Mouse (Mus musculus): ENCODE measurements at regions not wholly inside any gene's neighbourhood (a gene's known extent, or its start where the extent isn't known, plus 50 kb on each side); places are given as distances from the start of the nearest gene placed in this dataset.

DNA sequence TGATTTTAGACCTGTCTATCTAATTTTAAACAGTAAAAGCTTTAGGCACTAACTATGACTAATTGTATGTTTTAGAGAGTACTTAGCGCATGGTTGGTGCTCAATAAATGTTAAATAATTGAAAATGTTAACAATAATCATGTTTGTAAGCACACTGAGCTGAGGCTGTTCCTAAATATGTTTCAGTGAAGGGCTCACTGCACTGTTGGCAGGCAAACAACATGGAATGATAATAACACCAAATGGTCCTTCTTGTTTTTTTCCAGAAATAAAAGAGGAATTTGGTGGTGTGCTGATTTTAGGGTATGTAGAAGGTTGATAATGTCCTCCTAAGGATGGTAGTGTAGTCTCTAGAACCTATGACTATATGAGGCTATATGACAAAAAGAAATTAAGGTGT, 72.0 kb upstream of the Gm10260 start:
- Histone ChIP-seq H3K4me3 (ENCODE audit: insufficient read depth, poor library complexity, severe bottlenecking) (no peak overlapping the region), H3K36me3 (ENCODE audit: control insufficient read depth, insufficient read depth) (no peaks in the 10 kb centered on the region), H3K79me3 (ENCODE audit: low read depth) (no peaks in the 10 kb centered on the region), H3K79me2 (ENCODE audit: control insufficient read depth, insufficient read depth) (no peaks in the 10 kb centered on the region), H3K27me3 (ENCODE audit: control insufficient read depth, insufficient read depth, insufficient read length) (no peaks in the 10 kb centered on the region), H3ac (ENCODE audit: control insufficient read depth, insufficient read length, low read depth) (no peak overlapping the region)
- TF ChIP-seq CTCF (IDR thresholded peaks at IDR 0.05; ENCODE audit: control insufficient read depth, insufficient read depth, insufficient read length) (no peak), MYOD1 (IDR thresholded peaks at IDR 0.05; ENCODE audit: control insufficient read depth, insufficient read length, low read depth) (no peak), USF1 (IDR thresholded peaks at IDR 0.05; ENCODE audit: low read depth) (no peak)

DNA sequence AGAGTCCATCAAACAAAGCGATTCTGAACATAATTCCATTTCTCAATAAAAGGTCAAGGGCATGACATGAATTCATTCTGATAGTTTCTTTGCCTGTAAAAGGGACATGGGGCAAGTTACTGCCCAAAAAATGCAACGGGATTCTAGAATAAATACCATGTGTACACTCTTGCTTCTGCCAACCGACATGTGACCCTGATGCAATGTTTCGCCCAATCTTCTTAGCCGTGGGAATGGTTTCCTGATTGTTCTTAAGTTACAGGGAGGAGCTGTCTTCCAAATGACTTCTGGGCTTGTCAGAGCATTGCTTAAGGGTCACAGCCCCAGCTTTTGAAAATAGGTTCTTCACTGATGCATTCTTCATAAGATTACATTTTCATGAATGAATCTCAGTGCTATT, 71.4 kb upstream of the Gm10260 start:
- Histone ChIP-seq H3K79me3 (ENCODE audit: low read depth) (no peaks in the 10 kb centered on the region), H3K79me2 (ENCODE audit: control insufficient read depth, insufficient read depth) (no peaks in the 10 kb centered on the region), H3K36me3 (ENCODE audit: control insufficient read depth, insufficient read depth) (no peaks in the 10 kb centered on the region), H3K4me3 (ENCODE audit: insufficient read depth, poor library complexity, severe bottlenecking) (no peak overlapping the region), H3ac (ENCODE audit: control insufficient read depth, insufficient read length, low read depth) (no peak overlapping the region), H3K27me3 (ENCODE audit: control insufficient read depth, insufficient read depth, insufficient read length) (no peaks in the 10 kb centered on the region)
- peak; percentile 69 for TF ChIP-seq USF1 (IDR thresholded peaks at IDR 0.05; ENCODE audit: low read depth)
- TF ChIP-seq FOSL1 (IDR thresholded peaks at IDR 0.05; ENCODE audit: insufficient read depth, low read length, poor library complexity, severe bottlenecking) = no peak

GRCm38 (mm10) chr13:97829558-97829957, 69.1 kb upstream of the Gm10260 start:
- Histone ChIP-seq H3K27me3 (ENCODE audit: control insufficient read depth, insufficient read depth, insufficient read length) (no peaks in the 10 kb centered on the region), H3K4me3 (ENCODE audit: insufficient read depth, poor library complexity, severe bottlenecking) (no peak overlapping the region), H3K36me3 (ENCODE audit: control insufficient read depth, insufficient read depth) (no peaks in the 10 kb centered on the region), H3K79me2 (ENCODE audit: control insufficient read depth, insufficient read depth) (no peaks in the 10 kb centered on the region), H3K79me3 (ENCODE audit: low read depth) (no peaks in the 10 kb centered on the region), H3ac (ENCODE audit: control insufficient read depth, insufficient read length, low read depth) (no peak overlapping the region)
- TF ChIP-seq MYOG (IDR thresholded peaks at IDR 0.05; ENCODE audit: control insufficient read depth, extremely low read depth, insufficient read length) = no peak
- TF ChIP-seq CTCF (IDR thresholded peaks at IDR 0.05; ENCODE audit: control insufficient read depth, insufficient read depth, insufficient read length) = no peak
- no peak for TF ChIP-seq MAX (IDR thresholded peaks at IDR 0.05)
- no peak for TF ChIP-seq MYOD1 (IDR thresholded peaks at IDR 0.05; ENCODE audit: control insufficient read depth, insufficient read length, low read depth)
- no peak for TF ChIP-seq CEBPB (IDR thresholded peaks at IDR 0.05; ENCODE audit: low read depth)
- TF ChIP-seq FOSL1 (IDR thresholded peaks at IDR 0.05; ENCODE audit: insufficient read depth, low read length, poor library complexity, severe bottlenecking) = no peak
- TF ChIP-seq USF1 (IDR thresholded peaks at IDR 0.05; ENCODE audit: low read depth) = no peak

DNA sequence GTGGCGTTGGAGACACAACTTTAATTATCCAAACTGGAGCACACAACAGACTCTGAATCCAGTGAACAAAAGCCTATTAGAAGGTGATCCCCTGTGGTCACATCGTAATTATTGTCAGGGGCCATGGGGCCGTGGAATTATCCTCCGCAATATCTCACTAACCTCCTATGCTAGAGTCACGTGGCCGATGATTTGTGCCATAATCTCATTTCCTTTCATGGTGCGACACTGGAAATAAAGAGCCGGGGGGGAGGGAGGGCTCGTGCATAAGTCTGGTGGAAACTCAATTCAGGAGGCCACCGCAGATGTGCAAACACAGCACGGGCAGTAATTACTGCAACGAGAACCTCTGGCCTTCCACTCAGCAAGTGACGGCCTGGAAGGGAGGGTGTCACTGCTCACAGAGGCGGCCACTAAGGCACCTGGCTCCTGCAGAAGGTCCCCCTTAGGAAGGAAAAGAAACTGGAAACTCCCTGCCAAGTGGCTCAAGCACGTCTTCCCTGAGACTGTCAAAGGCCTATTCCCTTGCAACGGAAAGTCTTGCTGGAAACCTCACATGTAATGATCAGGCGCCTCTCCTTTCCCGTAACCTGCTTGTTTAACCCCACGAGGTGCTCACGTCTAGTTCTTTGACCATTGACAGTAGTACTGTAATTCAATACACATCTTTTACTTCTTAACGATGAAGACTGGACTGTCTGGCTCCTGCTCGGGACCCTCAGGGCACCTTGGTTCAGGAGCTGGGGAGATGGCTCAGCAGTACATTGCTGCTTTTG, 65.6 kb upstream of the Gm10260 start:
- H3K4me3 ChIP-seq (ENCODE audit: insufficient read depth, poor library complexity, severe bottlenecking) = no peak overlapping the region
- no peaks in the 10 kb centered on the region for H3K79me2 ChIP-seq (ENCODE audit: control insufficient read depth, insufficient read depth)
- H3K27me3 ChIP-seq (ENCODE audit: control insufficient read depth, insufficient read depth, insufficient read length) = no peaks in the 10 kb centered on the region
- H3K79me3 ChIP-seq (ENCODE audit: low read depth) = no peaks in the 10 kb centered on the region
- no peak overlapping the region for H3ac ChIP-seq (ENCODE audit: control insufficient read depth, insufficient read length, low read depth)
- H3K36me3 ChIP-seq (ENCODE audit: control insufficient read depth, insufficient read depth) = no peaks in the 10 kb centered on the region
- TF ChIP-seq CTCF (IDR thresholded peaks at IDR 0.05; ENCODE audit: control insufficient read depth, insufficient read depth, insufficient read length) (no peak), MYOG (IDR thresholded peaks at IDR 0.05; ENCODE audit: control insufficient read depth, extremely low read depth, insufficient read length) (no peak), FOSL1 (IDR thresholded peaks at IDR 0.05; ENCODE audit: insufficient read depth, low read length, poor library complexity, severe bottlenecking) (no peak), USF1 (IDR thresholded peaks at IDR 0.05; ENCODE audit: low read depth) (no peak), MAX (IDR thresholded peaks at IDR 0.05) (no peak), MYOD1 (IDR thresholded peaks at IDR 0.05; ENCODE audit: control insufficient read depth, insufficient read length, low read depth) (no peak), CEBPB (IDR thresholded peaks at IDR 0.05; ENCODE audit: low read depth) (no peak)

DNA sequence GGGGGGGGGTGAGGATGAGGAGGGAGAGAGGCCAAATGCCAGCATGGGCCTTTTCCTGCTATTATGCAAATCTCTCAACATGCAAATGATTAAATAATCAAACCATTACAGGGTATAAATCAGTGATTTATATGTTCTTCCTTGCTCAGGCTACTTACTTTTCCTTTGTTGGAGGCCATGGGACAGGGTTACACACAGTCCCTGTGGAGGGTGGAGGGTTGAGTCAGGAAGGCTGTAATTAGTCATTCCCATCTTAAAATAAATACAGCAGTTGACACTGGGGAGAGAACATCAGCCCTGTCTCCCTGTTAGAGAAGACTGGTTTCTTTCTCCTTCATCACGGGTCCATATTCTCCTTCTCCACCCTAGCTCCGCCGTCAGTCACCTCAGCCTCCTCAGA, 64.9 kb upstream of the Gm10260 start:
- no peaks in the 10 kb centered on the region for H3K27me3 ChIP-seq (ENCODE audit: control insufficient read depth, insufficient read depth, insufficient read length)
- H3ac ChIP-seq (ENCODE audit: control insufficient read depth, insufficient read length, low read depth) = no peak overlapping the region
- H3K4me3 ChIP-seq (ENCODE audit: insufficient read depth, poor library complexity, severe bottlenecking) = no peak overlapping the region
- H3K79me3 ChIP-seq (ENCODE audit: low read depth) = no peaks in the 10 kb centered on the region
- no peak for TF ChIP-seq MYOG (IDR thresholded peaks at IDR 0.05; ENCODE audit: control insufficient read depth, extremely low read depth, insufficient read length)
- no peak for TF ChIP-seq CTCF (IDR thresholded peaks at IDR 0.05; ENCODE audit: control insufficient read depth, insufficient read depth, insufficient read length)
- no peak for TF ChIP-seq MYOD1 (IDR thresholded peaks at IDR 0.05; ENCODE audit: control insufficient read depth, insufficient read length, low read depth)
- no peak for TF ChIP-seq CEBPB (IDR thresholded peaks at IDR 0.05; ENCODE audit: low read depth)
- TF ChIP-seq USF1 (IDR thresholded peaks at IDR 0.05; ENCODE audit: low read depth) = no peak
- TF ChIP-seq MAX (IDR thresholded peaks at IDR 0.05) = no peak
- TF ChIP-seq FOSL1 (IDR thresholded peaks at IDR 0.05; ENCODE audit: insufficient read depth, low read length, poor library complexity, severe bottlenecking) = no peak
- H3K36me3 ChIP-seq (ENCODE audit: control insufficient read depth, insufficient read depth) = no peaks in the 10 kb centered on the region
- no peaks in the 10 kb centered on the region for H3K79me2 ChIP-seq (ENCODE audit: control insufficient read depth, insufficient read depth)

GRCm38 (mm10) chr13:97824071-97824716, 63.8 kb upstream of the Gm10260 start:
- H3K27me3 ChIP-seq (ENCODE audit: control insufficient read depth, insufficient read depth, insufficient read length) = no peaks in the 10 kb centered on the region
- no peak for TF ChIP-seq FOSL1 (IDR thresholded peaks at IDR 0.05; ENCODE audit: insufficient read depth, low read length, poor library complexity, severe bottlenecking)
- TF ChIP-seq CTCF (IDR thresholded peaks at IDR 0.05; ENCODE audit: control insufficient read depth, insufficient read depth, insufficient read length) = no peak
- TF ChIP-seq MYOD1 (IDR thresholded peaks at IDR 0.05; ENCODE audit: control insufficient read depth, insufficient read length, low read depth) = no peak
- TF ChIP-seq USF1 (IDR thresholded peaks at IDR 0.05; ENCODE audit: low read depth) = no peak
- TF ChIP-seq MYOG (IDR thresholded peaks at IDR 0.05; ENCODE audit: control insufficient read depth, extremely low read depth, insufficient read length) = no peak
- TF ChIP-seq MAX (IDR thresholded peaks at IDR 0.05) = no peak
- no peak for TF ChIP-seq CEBPB (IDR thresholded peaks at IDR 0.05; ENCODE audit: low read depth)
- no peaks in the 10 kb centered on the region for H3K79me2 ChIP-seq (ENCODE audit: control insufficient read depth, insufficient read depth)
- no peak overlapping the region for H3ac ChIP-seq (ENCODE audit: control insufficient read depth, insufficient read length, low read depth)
- H3K79me3 ChIP-seq (ENCODE audit: low read depth) = no peaks in the 10 kb centered on the region
- no peaks in the 10 kb centered on the region for H3K36me3 ChIP-seq (ENCODE audit: control insufficient read depth, insufficient read depth)
- no peak overlapping the region for H3K4me3 ChIP-seq (ENCODE audit: insufficient read depth, poor library complexity, severe bottlenecking)
